Mouse (Mus musculus) gastrocnemius, postnatal 4 days (tissue): ENCODE results near the gene Bhlha15. TPM values are rescaled to one million over a fixed set of nuclear protein-coding genes. Genes with fewer than 3 reads are reported as not detected.

Experiments used
- DNase-seq, 2 experiments: peaks; one replicate each; pipeline ENCODE4 v3.0.0; 2021 to 2022; ENCODE audit warnings: low spot score in 2 of 2, mixed read lengths in 2 of 2
- long read RNA-seq, 2 experiments: library from polyadenylated mRNA; stranded (forward); transcript quantifications; one replicate each; pipeline ENCODE4 v2.0.0; 2021
- total RNA-seq, 2 experiments: library from RNA; stranded (reverse); gene quantifications; 2 replicates each; pipeline ENCODE4 v1.2.3; 2021

Bhlha15 gene
- not detected for total RNA-seq
- long read RNA-seq, experiment 1, result 0 reads
- long read RNA-seq, experiment 2, result 0 reads

DNA sequence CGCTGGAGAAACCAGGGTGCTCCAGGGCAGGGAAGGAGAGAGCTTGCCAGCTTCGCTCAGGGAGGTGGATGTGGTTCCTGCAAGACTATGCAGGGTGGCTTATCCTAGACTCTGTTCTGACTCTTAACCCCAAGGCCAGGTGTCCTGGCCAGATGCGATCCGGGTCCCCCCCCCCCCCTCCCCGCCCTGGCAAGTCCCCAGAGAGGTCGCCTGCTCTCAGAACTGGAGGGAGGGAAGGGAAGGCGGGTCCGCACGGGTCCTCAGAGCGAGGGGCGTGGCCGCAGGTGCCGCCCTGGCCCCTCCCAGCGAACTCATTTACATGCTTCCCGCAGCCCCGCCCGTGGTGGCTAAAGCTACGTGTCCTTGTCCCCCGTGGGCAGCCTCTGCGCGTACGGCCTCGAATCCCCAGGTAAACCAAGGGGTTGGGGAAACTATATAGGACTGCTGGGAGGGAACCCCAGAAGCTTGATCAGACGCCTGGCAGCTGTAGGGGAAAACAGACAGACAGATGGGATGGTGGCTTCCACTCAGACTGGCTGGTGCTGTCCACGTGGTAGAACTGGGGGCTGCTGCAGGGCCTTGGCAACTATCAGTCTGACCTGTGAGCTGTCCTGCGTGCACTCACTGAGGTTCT is at the start of gene Bhlha15:
Gene Bhlha15 (plus strand): TSS at position 337 of the 634 bp plus-strand sequence.
- no peak for DNase-seq

DNA sequence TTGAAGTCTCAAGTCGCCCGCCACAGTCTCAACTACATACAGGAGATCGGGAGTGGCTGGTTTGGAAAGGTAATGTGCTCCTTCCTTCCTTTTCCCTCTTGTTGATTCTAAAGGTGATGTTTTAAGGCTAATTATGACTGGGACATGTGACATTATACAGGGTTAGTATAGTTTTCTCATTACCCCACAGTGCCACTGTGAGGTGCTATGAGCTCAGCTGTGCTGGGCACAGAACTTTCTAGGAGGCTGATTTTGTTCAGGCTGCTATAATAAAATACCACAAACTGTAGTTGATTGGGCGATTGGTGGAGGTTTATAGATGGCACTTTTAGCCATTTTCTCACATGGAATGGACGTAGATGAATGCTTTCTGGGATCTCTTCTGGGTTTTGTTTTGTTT is 46.6 kb upstream of the Bhlha15 start:
- DNase-seq, result no peak

DNA sequence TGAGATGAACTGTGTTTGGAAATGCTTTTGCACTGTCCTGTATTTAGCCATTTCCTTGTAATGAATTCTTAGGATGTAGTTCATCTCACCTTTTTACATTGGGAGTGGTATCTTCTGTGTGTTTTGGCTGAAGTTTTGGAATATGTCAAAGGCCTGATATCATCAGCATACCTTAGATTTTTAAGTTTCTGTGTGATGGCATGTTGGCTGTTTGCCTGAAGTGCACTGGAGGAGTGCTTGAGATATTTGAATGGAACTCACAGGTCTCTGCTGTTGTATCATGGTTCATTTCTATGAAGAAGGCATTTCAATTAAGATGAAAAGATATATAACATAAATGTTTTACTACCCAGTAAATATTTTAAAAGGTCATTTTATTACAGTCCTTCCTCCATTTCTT is 43.2 kb upstream of the Bhlha15 start:
- DNase-seq, result no peak

DNA sequence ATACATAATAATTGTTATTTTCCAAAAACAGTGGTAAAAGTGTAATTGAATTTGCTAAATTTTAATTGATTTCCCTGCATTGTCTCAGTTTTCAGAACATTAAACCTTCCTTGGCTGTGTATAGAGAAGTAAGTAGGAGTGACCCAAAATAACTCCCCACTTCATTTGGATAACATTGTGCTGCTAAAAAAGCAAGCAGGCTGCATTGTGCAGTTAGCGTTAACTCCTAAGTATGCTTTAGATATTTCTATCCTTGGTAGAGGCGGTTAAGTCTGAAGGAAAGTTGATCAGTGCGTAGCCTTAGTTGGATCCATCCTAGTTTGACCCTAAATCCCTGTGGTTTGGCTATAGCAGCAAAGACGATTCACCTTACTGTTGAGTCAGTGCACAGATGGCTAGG is 40.6 kb upstream of the Bhlha15 start:
- DNase-seq, result no peak

DNA sequence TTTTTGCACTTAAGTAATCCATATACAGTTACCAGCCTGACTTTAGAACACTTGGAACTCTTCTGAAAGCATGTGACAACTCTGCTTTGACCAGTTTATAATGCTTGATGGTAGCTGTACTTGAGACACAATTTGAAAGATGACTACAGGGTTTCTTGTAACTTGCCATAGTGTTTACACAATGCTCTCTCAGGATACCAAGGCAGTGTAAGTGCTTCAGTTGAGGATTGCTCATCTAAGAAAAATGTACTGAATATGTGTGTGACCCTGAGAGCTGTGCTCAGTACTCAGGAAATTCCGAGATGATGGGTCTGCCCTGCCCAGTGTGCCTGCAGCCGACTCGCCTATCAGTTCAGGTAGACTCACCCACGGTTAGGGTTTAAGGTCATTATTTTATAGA is 38.8 kb upstream of the Bhlha15 start:
- DNase-seq, result no peak

DNA sequence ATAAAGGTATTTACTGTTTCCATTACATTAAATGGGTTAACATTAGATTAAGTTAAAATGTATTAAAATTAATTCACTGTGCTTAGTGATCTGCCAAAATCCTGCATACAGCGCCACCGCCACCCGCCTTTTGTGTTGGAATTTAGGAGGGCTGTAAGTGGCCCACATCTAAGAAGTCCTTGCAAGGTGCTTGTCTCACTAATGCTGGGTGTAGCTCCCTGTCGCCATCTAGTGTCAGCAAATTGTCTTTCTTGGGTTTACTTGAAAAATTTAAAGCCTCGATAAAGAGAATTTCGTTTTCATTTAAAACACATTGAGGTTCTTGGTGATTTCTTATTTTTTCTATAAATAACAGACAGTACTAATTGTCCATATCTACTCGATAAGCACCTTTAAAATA is 35.6 kb upstream of the Bhlha15 start:
- peak in 1 of 2 experiments; percentile 59 for DNase-seq

DNA sequence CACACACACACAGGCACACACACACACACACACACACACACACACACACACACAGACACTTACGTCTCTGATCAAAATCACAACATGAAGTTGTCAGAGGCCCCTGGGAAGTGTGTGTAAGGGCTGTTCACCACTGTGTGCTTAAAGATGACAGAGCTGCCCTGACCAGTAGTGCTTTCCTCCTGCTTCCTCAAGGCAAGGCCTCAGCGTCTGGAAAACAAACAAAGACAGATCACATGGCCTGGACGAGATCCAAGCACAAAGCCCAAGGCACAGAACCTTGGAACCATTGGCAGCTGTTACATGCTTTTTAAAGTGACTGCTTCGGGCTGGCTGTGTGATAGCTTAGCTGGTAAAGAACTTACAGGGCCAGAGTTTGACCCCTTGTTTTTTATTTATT is 31.5 kb upstream of the Bhlha15 start:
- DNase-seq, result peak; percentile 32 to 62

DNA sequence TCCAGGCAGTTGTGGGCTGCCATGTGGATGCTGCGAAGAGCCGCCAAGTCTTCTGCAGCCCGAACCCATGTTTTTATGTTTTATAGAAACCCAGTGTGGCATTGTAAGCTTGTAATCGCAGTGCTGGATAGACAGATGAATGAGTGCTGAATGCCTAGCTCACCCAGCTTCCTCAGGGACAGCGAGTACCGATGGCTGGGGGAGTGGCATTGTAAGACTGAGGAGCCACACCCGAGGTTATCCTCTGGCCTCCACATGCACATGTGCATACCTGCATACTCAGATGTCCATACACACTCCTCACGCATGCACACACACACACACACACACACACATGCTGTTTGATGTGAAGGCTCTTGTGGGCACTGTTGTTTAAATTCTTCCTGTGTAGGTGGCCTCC is 30.9 kb upstream of the Bhlha15 start:
- no peak for DNase-seq

DNA sequence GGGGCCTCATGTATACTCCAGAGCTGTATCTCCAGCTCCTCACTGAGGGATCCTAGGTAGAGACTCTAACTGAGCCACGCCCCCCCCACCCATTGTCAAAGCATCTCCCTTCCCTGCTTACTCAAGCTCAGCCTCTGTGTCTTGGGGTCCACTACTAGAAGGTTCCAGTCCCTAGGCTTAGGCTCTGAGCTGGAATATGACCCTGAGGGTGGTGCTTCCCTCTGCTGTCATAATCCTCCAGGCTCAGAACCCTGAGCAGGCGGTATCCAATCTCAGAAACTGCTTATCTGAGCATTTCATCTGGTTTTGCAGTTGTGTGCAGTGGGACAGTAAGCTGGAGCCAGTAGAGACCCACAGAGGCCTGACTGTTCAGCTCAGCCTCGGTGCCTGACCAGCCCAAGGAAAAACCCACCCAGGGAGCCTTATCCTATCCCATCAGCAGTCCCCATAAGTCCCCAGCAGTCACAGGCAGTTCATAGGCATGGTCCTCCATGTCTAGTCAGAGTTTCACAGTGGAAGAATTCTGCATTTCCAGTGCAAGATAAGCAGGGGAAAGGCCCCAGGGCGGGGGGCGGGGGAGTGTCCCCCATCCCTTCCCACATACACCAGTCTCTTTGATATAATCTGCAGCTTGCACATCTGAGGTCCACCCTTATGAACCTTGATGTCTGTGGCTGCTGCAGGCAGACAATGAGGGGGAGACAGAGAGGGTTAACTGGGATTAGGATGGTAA is 27.8 kb upstream of the Bhlha15 start:
- no peak for DNase-seq

DNA sequence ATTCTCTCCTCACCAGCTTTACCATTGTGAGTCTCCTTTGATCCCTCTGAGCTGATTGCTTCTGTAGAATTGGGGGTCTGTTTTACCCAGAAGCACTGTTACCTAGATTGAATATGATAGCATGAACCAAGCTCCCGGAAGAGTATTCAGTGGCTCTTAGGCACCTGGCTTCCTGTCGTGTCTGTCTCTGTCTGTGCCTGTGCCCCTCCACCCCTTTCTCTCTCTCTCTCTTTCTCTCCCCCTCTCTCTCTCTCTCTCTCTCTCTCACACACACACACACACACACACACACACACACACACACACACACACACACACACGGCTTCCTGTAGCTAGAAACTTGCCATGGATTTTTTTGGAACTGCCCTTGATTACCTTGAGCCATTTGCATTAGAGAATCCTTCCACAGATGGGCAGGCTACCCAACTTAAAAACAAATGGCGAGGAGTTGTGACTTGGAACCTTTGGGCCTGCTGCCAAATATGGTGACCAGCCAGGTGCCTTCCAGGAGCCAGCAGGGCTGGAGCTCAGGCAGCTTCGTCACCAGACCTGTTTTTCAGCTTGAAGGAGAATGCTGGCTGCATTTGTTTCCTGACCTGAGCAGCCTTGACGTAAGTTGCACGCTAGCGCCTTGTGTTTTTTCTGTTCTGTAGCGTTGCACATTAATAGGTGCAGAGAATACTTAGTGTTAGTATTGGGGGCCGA is 27.1 kb upstream of the Bhlha15 start:
- DNase-seq, result no peak

DNA sequence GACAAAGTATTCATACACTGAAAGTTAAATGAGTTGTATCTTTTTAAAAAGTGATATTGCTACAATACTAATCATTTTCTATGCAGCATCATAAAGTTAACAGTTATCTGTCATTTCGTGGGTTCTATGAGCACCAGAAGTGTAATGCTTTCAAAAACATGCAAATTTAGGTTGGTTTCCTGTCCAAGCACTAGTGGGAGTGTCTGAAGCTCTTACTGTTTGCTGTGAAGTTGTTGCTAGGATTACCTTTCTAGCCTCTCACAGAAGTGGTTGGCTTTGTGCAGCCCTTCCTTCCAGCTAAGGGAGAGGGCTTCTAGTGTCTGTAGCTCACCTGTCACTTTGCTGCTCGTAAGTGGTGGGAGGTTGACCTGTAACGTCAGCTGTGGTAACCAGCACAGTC is 24.3 kb upstream of the Bhlha15 start:
- no peak for DNase-seq

DNA sequence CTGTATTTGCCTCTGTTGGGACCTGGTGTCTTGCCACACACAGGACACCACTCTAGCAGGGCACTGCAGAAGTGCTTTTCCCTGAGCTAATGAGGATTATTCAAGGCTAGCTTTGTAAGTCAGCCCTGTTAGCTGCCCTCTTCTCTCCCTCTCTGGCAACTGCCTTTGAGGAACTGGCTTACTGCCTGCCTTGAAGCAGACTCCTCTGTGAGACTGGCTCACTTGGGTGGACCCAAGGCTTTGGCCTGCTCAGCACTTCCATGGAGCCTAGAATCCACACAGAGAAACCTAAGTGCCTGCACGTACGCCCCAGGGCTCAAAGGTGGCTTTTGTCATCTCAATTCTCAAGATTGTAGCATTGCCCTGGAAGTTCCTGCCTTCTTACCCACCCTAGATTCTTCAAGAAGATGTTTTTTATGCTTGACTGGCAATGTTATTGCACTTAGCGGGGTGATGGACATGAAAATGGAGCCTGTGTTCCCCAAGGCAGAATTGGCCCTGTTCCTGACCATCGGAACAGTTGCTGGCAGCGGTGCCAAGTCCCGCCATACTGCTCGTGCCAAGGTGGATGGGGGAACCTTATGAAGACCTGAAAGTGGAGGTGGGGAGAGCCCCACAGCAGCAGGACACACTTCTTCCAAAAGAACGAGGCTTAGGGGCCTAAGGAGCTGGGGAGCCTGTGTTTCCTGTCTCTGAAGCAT is 20.7 kb upstream of the Bhlha15 start:
- DNase-seq, result no peak

DNA sequence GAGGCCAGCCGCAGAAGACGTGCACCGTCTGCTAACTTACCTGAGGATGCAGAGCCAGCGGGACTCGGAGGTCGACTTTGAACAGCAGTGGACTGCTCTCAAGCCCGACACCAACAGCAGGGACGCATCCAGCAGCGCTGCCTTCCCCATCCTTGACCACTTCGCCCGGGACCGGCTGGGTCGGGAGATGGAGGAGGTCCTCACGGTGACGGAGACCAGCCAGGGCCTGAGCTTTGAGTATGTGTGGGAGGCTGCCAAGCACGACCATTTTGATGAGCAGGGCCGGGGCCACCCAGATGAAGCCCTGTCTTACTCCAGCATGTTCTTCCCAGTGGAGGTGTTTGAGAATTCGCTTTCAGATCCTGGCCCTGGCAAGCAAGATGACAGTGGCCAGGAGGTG is 16.4 kb upstream of the Bhlha15 start:
- no peak for DNase-seq

DNA sequence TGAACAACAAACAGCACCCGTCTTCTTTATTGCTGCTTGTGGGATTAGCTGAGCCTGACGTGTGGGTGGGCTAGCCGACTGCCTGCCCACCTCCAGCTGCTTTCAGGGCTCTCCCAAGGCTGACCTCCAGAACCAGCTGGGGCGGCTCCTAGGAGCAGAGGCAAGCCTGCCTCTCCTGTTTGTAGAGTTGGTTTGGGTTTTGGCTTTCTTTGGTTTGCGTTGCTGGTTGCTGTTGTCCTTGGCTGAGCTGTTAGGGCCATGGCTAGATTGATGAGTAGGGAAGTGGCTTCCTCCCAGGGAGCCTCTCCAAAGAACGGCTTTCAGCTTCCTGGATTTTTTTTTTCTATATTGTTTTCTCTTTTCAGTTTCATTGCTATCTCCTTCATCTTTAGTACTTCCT is 11.9 kb upstream of the Bhlha15 start:
- DNase-seq, result no peak

DNA sequence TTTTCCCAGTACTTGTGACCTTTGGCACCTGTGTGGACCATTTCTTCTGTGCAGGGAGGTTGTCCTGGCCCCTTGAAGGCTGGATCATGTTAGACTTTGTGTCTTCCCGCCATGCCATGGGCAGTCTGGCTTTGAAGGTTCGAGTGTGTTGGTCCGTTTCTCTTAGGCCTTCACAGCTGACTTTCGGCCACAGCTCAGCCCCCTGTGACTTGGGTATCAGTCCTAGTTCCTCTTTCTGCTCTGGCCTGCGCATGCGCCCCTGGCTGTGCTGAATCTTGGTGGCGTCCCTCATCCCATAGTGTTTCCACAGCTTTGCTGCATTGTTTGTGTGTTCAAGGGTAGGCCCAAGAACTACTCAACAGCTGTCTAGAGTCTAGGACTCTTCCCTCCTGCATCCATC is 8.8 kb upstream of the Bhlha15 start:
- no peak for DNase-seq

DNA sequence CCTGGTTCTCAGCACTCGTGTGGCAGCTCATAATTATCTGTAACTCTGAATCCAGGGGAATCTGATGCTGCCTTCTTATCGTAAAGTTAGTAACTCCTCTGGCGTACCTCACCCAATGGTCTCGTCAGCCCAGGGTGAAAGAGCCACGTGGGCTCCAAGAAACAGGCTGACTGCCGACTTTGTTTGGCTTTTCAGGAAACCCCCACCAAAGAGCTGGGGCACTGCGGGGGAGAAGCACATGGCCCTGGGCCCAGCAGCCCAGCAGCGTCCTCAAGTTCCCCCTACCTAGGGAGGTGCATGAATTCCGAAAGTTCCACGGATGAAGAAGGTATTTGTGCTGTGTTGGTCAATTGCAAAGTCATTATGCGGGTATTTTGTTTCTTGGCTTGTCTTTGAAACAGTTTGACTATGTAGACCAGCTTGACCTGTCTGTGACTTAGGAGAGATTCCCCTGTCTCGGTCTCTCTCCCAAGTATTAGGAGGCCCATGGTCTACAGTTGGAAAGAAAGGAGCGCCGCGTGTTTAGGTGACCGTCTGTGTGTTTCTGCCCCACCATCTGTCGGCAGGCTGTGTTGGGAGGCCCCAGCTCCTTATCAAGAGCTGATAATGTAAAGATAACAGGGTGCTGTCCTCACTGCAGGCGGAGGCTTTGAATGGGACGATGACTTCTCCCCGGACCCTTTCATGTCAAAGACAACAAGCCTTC is 7.4 kb upstream of the Bhlha15 start:
- no peak for DNase-seq

DNA sequence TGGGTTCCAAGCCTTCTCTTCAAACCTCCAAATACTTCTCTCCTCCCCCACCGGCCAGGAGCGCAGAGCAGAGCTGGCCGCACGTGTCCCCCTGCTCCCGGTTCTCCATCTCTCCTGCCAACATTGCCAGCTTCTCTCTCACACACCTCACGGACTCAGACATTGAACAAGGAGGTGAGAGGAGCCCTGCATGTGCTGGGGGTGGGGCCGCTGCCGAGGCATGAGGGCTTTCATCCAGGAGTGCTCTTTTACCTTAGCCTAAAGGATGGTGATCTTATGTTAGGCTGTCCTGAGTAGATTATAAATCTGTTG is 6.9 kb upstream of the Bhlha15 start:
- DNase-seq, result no peak

DNA sequence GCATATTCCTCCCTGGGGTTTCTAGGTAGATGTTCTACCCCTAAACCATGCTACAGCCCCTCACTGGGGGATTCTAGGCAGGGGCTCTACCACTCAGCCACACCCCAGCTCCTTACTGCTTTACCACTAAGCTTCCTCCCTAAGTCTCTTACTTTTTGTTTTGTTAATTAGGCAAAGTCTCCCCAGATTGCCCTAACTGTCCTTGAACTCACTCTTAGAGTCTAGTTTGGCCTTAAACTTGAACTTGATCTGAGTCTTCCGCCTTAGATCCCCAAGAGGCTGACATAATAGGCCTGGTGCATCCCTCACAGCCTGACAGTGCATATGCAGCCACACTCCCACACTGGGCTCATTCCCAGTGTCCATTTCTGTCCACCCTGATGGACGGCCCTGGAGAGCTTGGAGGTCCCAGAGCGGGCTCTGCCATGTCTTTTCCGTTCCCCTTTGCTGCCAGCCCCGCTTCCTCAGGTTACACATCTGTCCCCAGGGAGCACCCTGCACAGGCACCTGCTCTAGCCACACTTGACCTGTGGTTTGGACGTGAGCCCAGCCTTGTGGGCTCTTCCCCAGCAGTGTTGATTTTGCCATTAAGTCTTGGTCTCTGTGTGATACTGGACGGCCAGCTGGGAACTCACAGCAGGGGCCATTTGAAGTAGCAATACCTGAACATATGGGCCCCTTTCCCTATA is 6.3 kb upstream of the Bhlha15 start:
- no peak for DNase-seq

DNA sequence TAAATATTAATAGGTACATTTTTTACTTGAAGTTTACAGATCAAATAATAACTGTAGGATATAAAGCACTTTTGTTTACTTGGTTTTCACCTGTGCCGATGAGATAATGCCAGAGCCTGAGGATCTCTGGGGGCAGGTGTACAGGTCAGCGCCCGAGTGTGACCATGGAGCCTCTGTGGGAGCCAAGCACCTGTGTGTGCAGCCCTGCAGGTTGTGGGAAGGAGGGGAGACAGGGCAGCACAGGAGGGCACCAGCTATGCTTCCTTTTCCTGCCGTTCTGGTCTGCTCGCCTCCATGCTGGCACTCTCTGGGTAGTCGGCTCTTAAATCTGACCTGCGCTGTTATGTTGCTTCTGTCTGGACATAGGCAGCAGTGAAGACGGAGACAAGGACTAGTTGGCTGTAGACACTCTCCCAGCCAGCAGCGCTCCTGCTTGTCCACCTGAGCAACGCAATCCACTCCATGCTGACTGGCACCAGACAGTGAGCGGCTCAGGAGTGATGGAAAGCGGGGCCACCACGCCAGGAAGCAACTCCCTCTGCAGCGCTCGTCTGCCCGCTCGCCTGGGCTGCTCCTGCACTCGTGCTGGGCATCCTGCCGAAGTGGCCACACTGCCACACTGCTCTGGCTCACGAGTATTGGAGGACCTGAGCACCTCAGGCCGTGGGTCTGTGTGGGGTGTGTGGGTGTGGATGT is 5.6 kb upstream of the Bhlha15 start:
- no peak for DNase-seq

DNA sequence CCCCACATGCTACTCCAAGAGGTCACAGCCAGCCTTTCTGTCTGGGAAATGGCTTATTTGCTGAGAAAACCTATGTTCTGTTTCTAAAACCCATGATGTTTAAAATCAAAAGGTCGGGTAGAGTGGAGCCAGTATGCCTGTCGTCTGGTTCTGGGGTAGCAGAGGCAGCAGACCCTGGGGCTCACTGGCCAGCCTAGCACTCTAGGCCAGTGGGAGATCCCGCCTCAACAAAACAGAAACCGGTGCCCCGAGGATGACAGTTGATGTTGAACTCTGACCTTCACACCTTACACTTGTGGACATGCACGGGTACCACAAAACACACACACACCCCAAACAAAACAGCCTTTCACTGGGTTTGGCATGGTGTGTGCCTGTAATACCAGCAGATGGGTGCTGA is 1.7 kb upstream of the Bhlha15 start:
- DNase-seq, result no peak
